Mouse (Mus musculus) G1E (cell line): Measurements from ENCODE around the gene Zswim1.

Experiments
- GATA1 ChIP-seq: IDR thresholded peaks from 2 replicates; pipeline ENCODE4 v1.6.1; 2012; ENCODE audit warnings: borderline replicate concordance, low read length, inconsistent platforms, mixed read lengths
- POLR2AphosphoS5 ChIP-seq: IDR thresholded peaks from 2 replicates; pipeline ENCODE4 v1.6.1; 2012; ENCODE audit warnings: low read depth, low read length, inconsistent platforms; ENCODE audit not compliant: insufficient replicate concordance

GRCm38 (mm10) chr2:164827146-164827850 lies 4.8 kb downstream of the Zswim1 start:
- no peak for TF ChIP-seq GATA1
- TF ChIP-seq POLR2AphosphoS5: no peak
